Mouse (Mus musculus) forebrain, embryonic 16.5 days (tissue): ENCODE results near the gene Pawr. TPM values are rescaled to one million over a fixed set of nuclear protein-coding genes. Genes with fewer than 3 reads are reported as not detected.

Experiments used
- ATAC-seq: fragments of 200-750 bp; cut with Nextera tagmentation; 2 replicates; pipeline ENCODE4 v1.8.0; 2017; ENCODE audit warnings: mild to moderate bottlenecking, moderate library complexity
- H3K27ac ChIP-seq: fragments of 300-500 bp; sonication (generic); 2 replicates; pipeline ENCODE4 v1.5.1; 2014; ENCODE audit warnings: low read length, control low read depth
- H3K27me3 ChIP-seq: fragments of 300-500 bp; sonication (generic); replicated peaks from 2 replicates; pipeline ENCODE4 v1.6.1; 2014; ENCODE audit warnings: low read length; ENCODE audit not compliant: control insufficient read depth, insufficient read depth
- H3K36me3 ChIP-seq: fragments of 300-500 bp; sonication (generic); 2 replicates; pipeline ENCODE4 v1.6.1; 2014; ENCODE audit not compliant: control insufficient read depth, insufficient read depth
- H3K4me1 ChIP-seq: fragments of 300-500 bp; sonication (generic); replicated peaks from 2 replicates; pipeline ENCODE4 v1.6.1; 2014; ENCODE audit warnings: low read length; ENCODE audit not compliant: control insufficient read depth, insufficient read depth
- H3K4me2 ChIP-seq: fragments of 300-500 bp; sonication (generic); 2 replicates; pipeline ENCODE4 v1.6.1; 2014; ENCODE audit warnings: mild to moderate bottlenecking, low read length, control low read depth
- H3K4me3 ChIP-seq: fragments of 300-500 bp; sonication (generic); replicated peaks from 2 replicates; pipeline ENCODE4 v1.5.1; 2014; ENCODE audit warnings: mild to moderate bottlenecking, low read length, control low read depth
- H3K9ac ChIP-seq: fragments of 300-500 bp; sonication (generic); replicated peaks from 2 replicates; pipeline ENCODE4 v1.6.1; 2014; ENCODE audit warnings: low read depth, low read length, control low read depth
- H3K9me3 ChIP-seq: fragments of 300-500 bp; sonication (generic); 2 replicates; pipeline ENCODE4 v1.6.1; 2016; ENCODE audit warnings: low read length; ENCODE audit not compliant: control insufficient read depth
- WGBS: fragments of 180-500 bp; shearing (Covaris S2); extraction: QIAGEN DNeasy Blood & Tissue Kit; methylation state at CpG from one replicate; pipeline ENCODE4 v1.1.7; 2014; 5-methylcytosine and 5-hydroxymethylcytosine counted together
- polyA plus RNA-seq: library from polyadenylated mRNA; unstranded; fragments of >200 nt; fragmentation: Nextera tagmentation; extraction: Ambion mirVana; gene quantifications from 2 replicates; pipeline ENCODE4 v1.2.1, GENCODE M21; 2015

The Pawr gene
- polyA plus RNA-seq = 2.2 and 2.4 TPM in 2 replicates

GRCm38 (mm10) chr10:108331784-108332561 is at the start of gene Pawr:
Gene Pawr, plus strand, starts transcription at chr10:108332121.
- ATAC-seq = peak; percentile 82
- H3K27me3 ChIP-seq = peaks cover 15% of the 10 kb centered on the region
- no peak within 1 kb of the TSS for H3K27ac ChIP-seq
- H3K9ac ChIP-seq = peak within 1 kb of the TSS; percentile 69
- H3K4me3 ChIP-seq = peak within 1 kb of the TSS; percentile 69
- peak within 1 kb of the TSS; percentile 99 for H3K4me2 ChIP-seq
- H3K4me1 ChIP-seq = peaks cover 19% of the 10 kb centered on the region
- WGBS = under 1% methylated on average over 79 of the region's 85 CpGs
- no peaks in the 10 kb centered on the region for H3K36me3 ChIP-seq
- H3K9me3 ChIP-seq = no peaks in the 10 kb centered on the region

- no peak for ATAC-seq
- Histone ChIP-seq H3K27me3 (no peaks in the 10 kb centered on the region), H3K4me1 (no peaks in the 10 kb centered on the region), H3K4me2 (no peak overlapping the region), H3K9ac (no peak overlapping the region), H3K27ac (no peak overlapping the region), H3K36me3 (0 out of 2 replicates have a peak, but pooled peaks cover 4% of the 10 kb centered on the region), H3K4me3 (no peak overlapping the region), H3K9me3 (no peaks in the 10 kb centered on the region)
- 95% methylated on average over 6 of the region's 6 CpGs for WGBS
Observed at GRCm38 (mm10) chr10:108282351-108282750, 49.6 kb upstream of the Pawr start.

- Histone ChIP-seq H3K9ac (no peak overlapping the region), H3K27me3 (no peaks in the 10 kb centered on the region), H3K9me3 (no peaks in the 10 kb centered on the region), H3K27ac (no peak overlapping the region), H3K4me1 (no peaks in the 10 kb centered on the region), H3K36me3 (0 out of 2 replicates have a peak, but pooled peaks cover 4% of the 10 kb centered on the region), H3K4me2 (no peak overlapping the region), H3K4me3 (no peak overlapping the region)
- no peak for ATAC-seq
- WGBS = 89% methylated on average over 2 of the region's 2 CpGs
Observed at GRCm38 (mm10) chr10:108283418-108283817, 48.5 kb upstream of the Pawr start.

GRCm38 (mm10) chr10:108283837-108284236 is 48.1 kb upstream of the Pawr start:
- H3K4me1 ChIP-seq = no peaks in the 10 kb centered on the region
- H3K4me2 ChIP-seq = no peak overlapping the region
- H3K9me3 ChIP-seq = no peaks in the 10 kb centered on the region
- no peak overlapping the region for H3K27ac ChIP-seq
- 84% methylated on average over 4 of the region's 4 CpGs for WGBS
- no peak overlapping the region for H3K4me3 ChIP-seq
- no peaks in the 10 kb centered on the region for H3K27me3 ChIP-seq
- no peak overlapping the region for H3K9ac ChIP-seq
- ATAC-seq = no peak
- 0 out of 2 replicates have a peak, but pooled peaks cover 4% of the 10 kb centered on the region for H3K36me3 ChIP-seq

GRCm38 (mm10) chr10:108284445-108284844 is 47.5 kb upstream of the Pawr start:
- no peak for ATAC-seq
- H3K36me3 ChIP-seq = 0 out of 2 replicates have a peak, but pooled peaks cover 4% of the 10 kb centered on the region
- no peak overlapping the region for H3K9ac ChIP-seq
- no peaks in the 10 kb centered on the region for H3K27me3 ChIP-seq
- H3K9me3 ChIP-seq = no peaks in the 10 kb centered on the region
- no peak overlapping the region for H3K4me2 ChIP-seq
- H3K4me3 ChIP-seq = no peak overlapping the region
- H3K27ac ChIP-seq = no peak overlapping the region
- WGBS = 83% methylated on average over 4 of the region's 4 CpGs
- H3K4me1 ChIP-seq = no peaks in the 10 kb centered on the region

- no peak overlapping the region for H3K27ac ChIP-seq
- no peaks in the 10 kb centered on the region for H3K4me1 ChIP-seq
- peak; percentile 9; the same call in 1 of the 2 replicates for ATAC-seq
- H3K9ac ChIP-seq = no peak overlapping the region
- no peak overlapping the region for H3K4me3 ChIP-seq
- H3K36me3 ChIP-seq = 0 out of 2 replicates have a peak, but pooled peaks cover 4% of the 10 kb centered on the region
- no peaks in the 10 kb centered on the region for H3K27me3 ChIP-seq
- no peaks in the 10 kb centered on the region for H3K9me3 ChIP-seq
- no peak overlapping the region for H3K4me2 ChIP-seq
- 67% methylated on average over 5 of the region's 5 CpGs for WGBS
Observed at GRCm38 (mm10) chr10:108284977-108285376, 46.9 kb upstream of the Pawr start.

GRCm38 (mm10) chr10:108286658-108287437 is 45.1 kb upstream of the Pawr start:
- Histone ChIP-seq H3K4me1 (no peaks in the 10 kb centered on the region), H3K4me2 (no peak overlapping the region), H3K27me3 (no peaks in the 10 kb centered on the region), H3K36me3 (0 out of 2 replicates have a peak, but pooled peaks cover 2% of the 10 kb centered on the region), H3K4me3 (no peak overlapping the region), H3K27ac (no peak overlapping the region), H3K9ac (no peak overlapping the region), H3K9me3 (no peaks in the 10 kb centered on the region)
- ATAC-seq = no peak
- 66% methylated on average over 11 of the region's 11 CpGs for WGBS

- Histone ChIP-seq H3K9me3 (no peaks in the 10 kb centered on the region), H3K36me3 (no peaks in the 10 kb centered on the region), H3K27me3 (no peaks in the 10 kb centered on the region), H3K4me2 (no peak overlapping the region), H3K4me3 (no peak overlapping the region), H3K27ac (no peak overlapping the region), H3K4me1 (no peaks in the 10 kb centered on the region), H3K9ac (no peak overlapping the region)
- WGBS = 78% methylated on average over 4 of the region's 4 CpGs
- ATAC-seq = no peak
Observed at GRCm38 (mm10) chr10:108287438-108287801, 44.5 kb upstream of the Pawr start.

- no peak overlapping the region for H3K4me3 ChIP-seq
- H3K27me3 ChIP-seq = no peaks in the 10 kb centered on the region
- no peak overlapping the region for H3K9ac ChIP-seq
- ATAC-seq = no peak
- 97% methylated on average over 13 of the region's 13 CpGs for WGBS
- H3K4me2 ChIP-seq = no peak overlapping the region
- no peaks in the 10 kb centered on the region for H3K4me1 ChIP-seq
- H3K9me3 ChIP-seq = no peaks in the 10 kb centered on the region
- no peaks in the 10 kb centered on the region for H3K36me3 ChIP-seq
- H3K27ac ChIP-seq = no peak overlapping the region
Observed at GRCm38 (mm10) chr10:108290046-108290445, 41.9 kb upstream of the Pawr start.
